Mouse (Mus musculus): ENCODE measurements around the gene Smoc1.

DNA sequence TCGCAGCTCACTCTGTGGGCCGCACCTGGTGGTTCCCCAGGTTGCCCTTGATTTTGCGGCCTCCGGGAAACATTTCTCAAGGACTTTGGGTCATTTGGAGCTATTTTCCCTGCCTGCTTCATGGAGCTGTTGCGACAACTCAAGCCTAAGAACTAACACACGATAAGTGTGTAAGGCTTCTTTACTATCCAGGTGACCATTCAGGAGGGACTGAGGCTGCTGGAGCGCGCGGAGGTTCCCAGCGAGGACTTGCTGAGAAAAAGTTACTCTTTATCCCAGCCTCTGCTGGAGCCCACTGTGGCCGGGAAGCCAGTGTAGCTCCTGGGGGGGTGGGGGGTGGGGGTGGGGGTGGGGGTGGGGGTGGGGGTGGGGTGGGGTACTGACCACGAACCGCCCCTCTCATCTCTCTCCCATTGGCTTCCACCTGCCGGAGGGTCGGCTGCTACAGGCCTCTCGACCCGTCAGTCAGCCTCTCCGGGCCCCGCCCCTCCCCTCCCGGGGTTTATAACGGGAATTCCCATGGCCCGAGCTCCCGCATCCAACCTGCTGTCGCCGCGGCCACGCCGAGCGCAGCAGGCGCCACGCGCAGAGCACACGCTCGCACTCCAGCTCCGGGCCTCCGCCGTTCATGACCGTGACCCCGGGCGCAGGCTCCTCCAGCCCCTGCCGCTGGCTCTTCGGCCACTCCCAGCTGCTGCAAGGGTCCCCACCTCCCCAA, at the start of gene Smoc1:
- TF ChIP-seq CTCF (IDR thresholded peaks at IDR 0.05; ENCODE audit: extremely low read depth, insufficient read length, insufficient replicate concordance, low read depth, low read length) = no peak
- TF ChIP-seq POLR2A (IDR thresholded peaks at IDR 0.05; ENCODE audit: low read depth, low read length) = no peak
